Mouse (Mus musculus) ES-Bruce4 (cell line): ENCODE results near the gene 1700025G04Rik. TPM values are rescaled to one million over a fixed set of nuclear protein-coding genes. Genes with fewer than 3 reads are reported as not detected.

Experiments used
- H3K27ac ChIP-seq: 2 replicates; pipeline ENCODE4 v1.5.1; 2012; ENCODE audit warnings: low read length, inconsistent platforms; ENCODE audit not compliant: insufficient read depth
- H3K27me3 ChIP-seq: 2 replicates; pipeline ENCODE4 v1.6.1; 2012; ENCODE audit warnings: mild to moderate bottlenecking, low read length, inconsistent platforms; ENCODE audit not compliant: control insufficient read depth, poor library complexity, insufficient read depth, severe bottlenecking
- H3K36me3 ChIP-seq: 2 replicates; pipeline ENCODE4 v1.6.1; 2012; ENCODE audit warnings: inconsistent platforms, mild to moderate bottlenecking, low read length, moderate library complexity; ENCODE audit not compliant: control insufficient read depth, poor library complexity, insufficient read depth, severe bottlenecking
- H3K4me1 ChIP-seq: one replicate; pipeline ENCODE4 v1.8.1; 2011; ENCODE audit warnings: low read length; ENCODE audit not compliant: control insufficient read depth, insufficient read depth
- H3K4me3 ChIP-seq: 2 replicates; pipeline ENCODE4 v1.5.1; 2011; ENCODE audit warnings: low read depth, mild to moderate bottlenecking, low read length
- H3K9ac ChIP-seq: 2 replicates; pipeline ENCODE4 v1.6.1; 2012; ENCODE audit warnings: low read depth, mild to moderate bottlenecking, inconsistent platforms; ENCODE audit not compliant: poor library complexity, severe bottlenecking
- H3K9me3 ChIP-seq: replicated peaks from 2 replicates; pipeline ENCODE4 v1.6.1; 2012; ENCODE audit warnings: mild to moderate bottlenecking, low read length, inconsistent platforms; ENCODE audit not compliant: control insufficient read depth, poor library complexity, insufficient read depth, severe bottlenecking
- CTCF ChIP-seq: IDR thresholded peaks from one replicate; pipeline ENCODE4 v1.8.1; 2011; ENCODE audit warnings: low read depth, low read length
- EP300 ChIP-seq: IDR thresholded peaks from 2 replicates; pipeline ENCODE4 v1.6.1; 2011; ENCODE audit warnings: low read depth, low read length; ENCODE audit not compliant: insufficient read depth
- POLR2A ChIP-seq: IDR thresholded peaks from one replicate; pipeline ENCODE4 v1.8.1; 2011; ENCODE audit warnings: low read length; ENCODE audit not compliant: insufficient read depth
- polyA plus RNA-seq: library from polyadenylated mRNA; stranded (reverse); fragments of >200 nt; gene quantifications from 2 replicates; pipeline ENCODE4 v1.2.4, GENCODE M21; 2011; ENCODE audit warnings: low read depth; ENCODE audit not compliant: missing spikeins, insufficient read depth, insufficient read length

Gene 1700025G04Rik
- polyA plus RNA-seq, 1 experiment, result 14.3 TPM

DNA sequence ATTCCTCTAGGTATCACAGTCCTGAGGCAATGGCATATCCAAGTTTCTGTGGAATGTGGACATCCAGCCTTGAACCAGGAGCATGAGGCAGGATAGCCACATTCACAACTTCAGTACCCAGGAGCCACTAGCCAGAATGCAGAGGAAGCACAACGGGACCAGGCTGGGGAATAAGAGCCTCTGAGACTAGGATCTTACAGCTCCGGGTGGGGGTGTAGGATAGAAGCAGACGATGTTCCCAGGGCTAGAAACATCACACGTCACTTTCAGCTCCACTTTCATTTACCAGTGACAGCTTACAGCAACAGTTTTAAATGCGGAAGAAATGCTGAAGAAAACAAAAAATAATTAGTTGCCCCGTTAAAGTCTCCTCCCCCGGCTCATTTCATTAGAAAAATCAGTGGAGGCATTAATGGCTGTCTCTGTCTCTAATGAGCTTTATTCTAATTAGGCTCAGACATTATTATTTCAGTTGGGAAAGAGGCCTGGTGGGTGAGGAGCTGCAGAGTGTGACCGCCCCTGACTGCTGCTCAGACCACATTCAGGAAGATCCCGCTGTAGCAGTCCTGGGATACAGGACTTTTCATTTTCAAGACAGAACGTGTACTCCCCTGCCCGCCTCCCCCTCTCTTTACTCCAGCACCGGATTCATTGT lies 189.1 kb downstream of the 1700025G04Rik start:
- Histone ChIP-seq H3K36me3 (no peaks in the 10 kb centered on the region), H3K4me3 (no peak overlapping the region), H3K9ac (no peak overlapping the region), H3K4me1 (no peaks in the 10 kb centered on the region), H3K27me3 (no peaks in the 10 kb centered on the region), H3K27ac (no peak overlapping the region), H3K9me3 (no peaks in the 10 kb centered on the region)
- TF ChIP-seq CTCF (no peak), POLR2A (no peak), EP300 (no peak)

DNA sequence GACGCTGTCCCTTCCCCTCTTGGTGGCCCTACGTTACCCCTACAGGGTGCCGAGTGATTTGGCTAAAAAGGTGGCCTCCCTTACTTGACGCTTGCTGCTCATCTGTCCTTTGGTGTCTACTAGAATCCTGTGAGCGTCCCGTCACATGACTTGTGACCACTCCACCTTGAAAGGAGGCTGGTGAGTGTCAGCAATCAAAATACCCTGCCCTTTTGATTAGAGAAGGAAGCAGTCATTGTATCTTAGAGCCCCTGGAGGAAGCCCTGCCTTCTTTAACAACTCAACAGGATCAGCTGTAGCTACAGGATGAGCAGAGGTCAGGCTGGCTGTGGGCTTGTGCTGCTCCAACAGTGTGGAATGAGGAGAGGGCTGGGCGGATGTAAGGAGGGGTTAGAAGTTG lies 190.0 kb downstream of the 1700025G04Rik start:
- no peaks in the 10 kb centered on the region for H3K27me3 ChIP-seq
- H3K9me3 ChIP-seq, result no peaks in the 10 kb centered on the region
- no peak overlapping the region for H3K4me3 ChIP-seq
- H3K4me1 ChIP-seq, result no peaks in the 10 kb centered on the region
- no peak overlapping the region for H3K9ac ChIP-seq
- no peak overlapping the region for H3K27ac ChIP-seq
- H3K36me3 ChIP-seq, result no peaks in the 10 kb centered on the region
- no peak for TF ChIP-seq CTCF
- TF ChIP-seq EP300, result no peak
- TF ChIP-seq POLR2A, result no peak

DNA sequence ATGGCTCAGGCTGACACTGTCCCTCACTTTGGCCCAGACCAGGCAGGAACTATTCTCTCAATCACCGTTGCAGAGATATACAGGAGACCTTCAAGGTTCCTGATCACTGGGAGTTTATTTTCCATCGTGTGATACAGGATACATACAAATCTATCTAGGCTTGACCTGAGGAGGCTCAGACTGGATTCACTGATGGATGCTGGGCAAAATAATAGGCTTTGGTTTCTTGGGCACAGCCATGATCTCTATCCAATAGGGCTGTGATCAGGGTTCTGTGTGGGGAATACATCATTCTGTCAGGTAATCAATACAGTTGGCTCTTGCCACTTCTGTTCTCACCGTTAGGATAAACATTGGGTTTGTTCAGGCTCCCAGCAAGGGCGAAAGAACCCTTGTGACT lies 194.5 kb downstream of the 1700025G04Rik start:
- H3K36me3 ChIP-seq, result no peaks in the 10 kb centered on the region
- no peak for TF ChIP-seq CTCF
- no peak for TF ChIP-seq EP300
- no peak for TF ChIP-seq POLR2A

DNA sequence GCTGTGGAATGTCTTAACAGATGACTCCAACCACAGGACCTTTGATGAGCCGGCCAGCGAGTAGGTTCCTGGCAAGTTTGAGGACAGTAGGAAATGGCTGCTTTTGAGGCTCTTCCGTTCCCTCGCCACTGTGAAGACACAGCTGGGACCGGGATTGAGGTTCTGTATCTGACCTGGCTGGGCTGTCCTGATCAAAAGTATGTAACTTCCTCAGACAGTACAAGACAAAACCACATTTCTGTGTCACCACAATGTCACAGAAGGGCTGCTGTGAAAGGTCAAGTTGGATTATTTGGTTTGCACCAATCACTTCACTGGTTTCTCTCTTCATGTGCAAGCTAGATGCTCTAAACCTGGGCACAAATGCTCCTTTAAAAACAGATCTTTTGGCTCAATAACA lies 195.9 kb downstream of the 1700025G04Rik start:
- Histone ChIP-seq H3K27me3 (no peaks in the 10 kb centered on the region), H3K9me3 (no peaks in the 10 kb centered on the region), H3K4me1 (no peaks in the 10 kb centered on the region), H3K36me3 (no peaks in the 10 kb centered on the region), H3K27ac (no peak overlapping the region), H3K9ac (no peak overlapping the region), H3K4me3 (no peak overlapping the region)
- TF ChIP-seq POLR2A, result no peak
- TF ChIP-seq CTCF, result no peak
- no peak for TF ChIP-seq EP300

More for the DNA sequence above, 194.5 kb downstream of the 1700025G04Rik start:
- Histone ChIP-seq H3K9ac (no peak overlapping the region), H3K27me3 (no peaks in the 10 kb centered on the region), H3K9me3 (no peaks in the 10 kb centered on the region), H3K4me3 (no peak overlapping the region), H3K4me1 (no peaks in the 10 kb centered on the region), H3K27ac (no peak overlapping the region)

DNA sequence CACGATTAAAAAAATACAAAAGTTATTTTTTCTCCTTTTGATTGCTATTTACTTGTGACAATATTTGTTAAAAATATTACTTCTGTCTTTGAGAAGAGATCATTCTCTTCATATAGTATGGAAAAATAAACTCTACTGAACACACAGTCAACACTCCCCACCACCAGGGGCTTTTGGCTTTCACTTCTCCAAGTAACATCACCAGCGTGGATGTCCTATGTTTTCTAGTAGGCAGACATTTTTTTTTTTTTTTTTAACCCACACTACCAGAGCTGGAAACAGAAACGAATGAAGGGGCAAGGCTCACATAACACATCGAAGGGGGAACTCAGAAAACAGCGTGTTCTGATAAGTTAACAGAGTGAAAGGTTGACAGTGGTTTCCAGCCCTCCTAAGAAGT lies 197.9 kb downstream of the 1700025G04Rik start:
- no peak overlapping the region for H3K4me3 ChIP-seq
- TF ChIP-seq POLR2A, result no peak
- no peak for TF ChIP-seq EP300
- no peak for TF ChIP-seq CTCF
- no peak overlapping the region for H3K27ac ChIP-seq
- no peaks in the 10 kb centered on the region for H3K4me1 ChIP-seq
- no peaks in the 10 kb centered on the region for H3K36me3 ChIP-seq
- no peaks in the 10 kb centered on the region for H3K27me3 ChIP-seq
- H3K9me3 ChIP-seq, result no peaks in the 10 kb centered on the region
- H3K9ac ChIP-seq, result no peak overlapping the region

DNA sequence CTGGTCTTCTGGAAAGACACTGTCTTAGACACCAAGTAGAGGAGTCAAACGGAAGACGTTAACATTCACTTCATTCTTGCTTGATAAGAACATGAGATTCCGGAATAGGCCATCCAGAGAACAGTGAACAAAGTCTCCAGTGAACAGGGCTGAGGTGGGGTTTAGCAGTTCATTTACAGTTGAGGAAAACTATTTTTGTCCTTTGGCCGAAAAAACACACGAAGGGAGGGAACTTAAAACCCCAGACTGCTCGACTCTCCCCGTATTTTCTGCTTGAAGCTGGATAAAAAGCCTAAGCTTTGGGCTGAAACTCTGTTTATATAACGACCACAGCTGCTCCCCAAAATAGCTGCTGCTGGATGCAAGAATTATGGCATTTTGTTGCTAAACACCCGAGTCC lies 198.7 kb downstream of the 1700025G04Rik start:
- TF ChIP-seq EP300, result no peak
- no peak for TF ChIP-seq CTCF
- TF ChIP-seq POLR2A, result no peak
- H3K36me3 ChIP-seq, result no peaks in the 10 kb centered on the region
- no peak overlapping the region for H3K4me3 ChIP-seq
- no peak overlapping the region for H3K9ac ChIP-seq
- H3K4me1 ChIP-seq, result no peaks in the 10 kb centered on the region
- no peaks in the 10 kb centered on the region for H3K27me3 ChIP-seq
- H3K9me3 ChIP-seq, result no peaks in the 10 kb centered on the region
- H3K27ac ChIP-seq, result no peak overlapping the region
